Mouse (Mus musculus) limb, embryonic 12.5 days (tissue): ENCODE data around the gene Cpeb1. TPM values are rescaled to one million over a fixed set of nuclear protein-coding genes. Genes with fewer than 3 reads are reported as not detected.
A peak's percentile ranks its signal among the peaks of the same experiment; 100 is the strongest.

Source experiments
- ATAC-seq: fragments of 200-750 bp; cut with Nextera tagmentation; 2 replicates; pipeline ENCODE4 v1.8.0; 2017; ENCODE audit warnings: low read depth, moderate TSS enrichment; ENCODE audit not compliant: insufficient number of reproducible peaks, insufficient read depth, low FRiP score, low TSS enrichment
- H3K27ac ChIP-seq: fragments of 300-500 bp; sonication (generic); 2 replicates; pipeline ENCODE4 v1.5.1; 2016; ENCODE audit warnings: mild to moderate bottlenecking, moderate library complexity
- H3K27me3 ChIP-seq: fragments of 300-500 bp; sonication (generic); 2 replicates; pipeline ENCODE4 v1.6.1; 2016; ENCODE audit warnings: mild to moderate bottlenecking, moderate library complexity
- H3K36me3 ChIP-seq: fragments of 300-500 bp; sonication (generic); 2 replicates; pipeline ENCODE4 v1.6.1; 2016; ENCODE audit warnings: mild to moderate bottlenecking, moderate library complexity
- H3K4me1 ChIP-seq: fragments of 300-500 bp; sonication (generic); replicated peaks from 2 replicates; pipeline ENCODE4 v1.6.1; 2016
- H3K4me2 ChIP-seq: fragments of 300-500 bp; sonication (generic); 2 replicates; pipeline ENCODE4 v1.6.1; 2016; ENCODE audit warnings: mild to moderate bottlenecking, moderate library complexity
- H3K4me3 ChIP-seq: fragments of 300-500 bp; sonication (generic); replicated peaks from 2 replicates; pipeline ENCODE4 v1.5.1; 2016; ENCODE audit warnings: mild to moderate bottlenecking
- H3K9ac ChIP-seq: fragments of 300-500 bp; sonication (generic); replicated peaks from 2 replicates; pipeline ENCODE4 v1.6.1; 2016; ENCODE audit warnings: mild to moderate bottlenecking, moderate library complexity
- H3K9me3 ChIP-seq: fragments of 300-500 bp; sonication (generic); 2 replicates; pipeline ENCODE4 v1.6.1; 2016; ENCODE audit warnings: mild to moderate bottlenecking, moderate library complexity
- WGBS: fragments of 180-500 bp; shearing (Covaris S2); methylation state at CpG from one replicate; pipeline ENCODE4 v1.1.7; 2016; 5-methylcytosine and 5-hydroxymethylcytosine counted together
- polyA plus RNA-seq: library from polyadenylated mRNA; unstranded; fragments of >200 nt; fragmentation: Nextera tagmentation; extraction: Ambion mirVana; gene quantifications from 2 replicates; pipeline ENCODE4 v1.2.1, GENCODE M21; 2016

The Cpeb1 gene
- polyA plus RNA-seq, 1 experiment from 2014 or later, result not detected

DNA sequence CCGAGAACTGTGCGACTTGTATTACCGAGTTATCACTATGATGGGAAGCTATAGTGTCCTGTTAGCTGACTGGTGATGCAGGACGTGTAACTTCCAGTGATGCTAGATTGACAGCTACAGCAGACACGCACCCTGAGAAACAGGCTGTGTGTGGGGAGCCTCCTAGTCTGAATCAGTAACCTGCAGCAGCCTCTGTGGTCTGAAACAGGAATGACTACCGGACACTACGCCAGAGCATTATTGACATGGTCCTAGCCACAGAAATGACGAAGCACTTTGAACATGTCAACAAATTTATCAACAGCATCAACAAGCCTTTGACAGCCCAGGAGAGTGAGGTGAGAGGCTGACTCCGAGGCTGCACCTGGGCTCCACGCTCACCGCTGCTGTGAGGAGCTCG lies 129.2 kb downstream of the Cpeb1 start:
- Histone ChIP-seq H3K9ac (no peak overlapping the region), H3K9me3 (no peaks in the 10 kb centered on the region), H3K27me3 (no peaks in the 10 kb centered on the region), H3K36me3 (peaks cover 33% of the 10 kb centered on the region; the same call in 1 of the 2 replicates), H3K27ac (no peak overlapping the region), H3K4me1 (0 out of 2 replicates have a peak, but pooled peaks cover 2% of the 10 kb centered on the region), H3K4me2 (no peak overlapping the region), H3K4me3 (no peak overlapping the region)
- no peak for ATAC-seq
- 91% methylated on average over 12 of the region's 12 CpGs for WGBS

DNA sequence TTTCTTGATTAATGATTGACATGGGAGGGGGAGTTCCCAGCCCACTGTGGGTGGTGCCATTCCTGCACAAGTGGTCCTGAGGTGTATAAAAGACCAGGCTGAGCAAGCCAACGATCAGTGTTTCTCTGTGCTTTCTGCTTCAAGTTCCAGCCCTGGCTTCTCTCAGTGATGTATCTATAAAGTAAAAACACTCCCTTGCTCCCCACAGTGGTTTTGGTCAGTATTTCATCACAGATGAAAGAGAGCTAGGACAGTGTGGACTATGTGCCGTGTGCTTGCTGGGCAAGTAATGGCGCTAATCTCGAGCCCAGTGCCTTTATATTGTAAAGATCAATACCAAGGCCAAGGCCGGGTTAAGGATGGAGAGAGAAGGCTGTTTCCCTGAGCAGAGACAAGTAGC lies 133.5 kb downstream of the Cpeb1 start:
- H3K9me3 ChIP-seq, result no peaks in the 10 kb centered on the region
- no peak overlapping the region for H3K4me3 ChIP-seq
- WGBS, result 82% methylated on average over 5 of the region's 5 CpGs
- no peak for ATAC-seq
- 0 out of 2 replicates have a peak, but pooled peaks cover 12% of the 10 kb centered on the region for H3K4me1 ChIP-seq
- no peak overlapping the region for H3K4me2 ChIP-seq
- H3K27ac ChIP-seq, result no peak overlapping the region
- no peaks in the 10 kb centered on the region for H3K27me3 ChIP-seq
- H3K9ac ChIP-seq, result no peak overlapping the region
- peaks cover 2% of the 10 kb centered on the region; the same call in 1 of the 2 replicates for H3K36me3 ChIP-seq

DNA sequence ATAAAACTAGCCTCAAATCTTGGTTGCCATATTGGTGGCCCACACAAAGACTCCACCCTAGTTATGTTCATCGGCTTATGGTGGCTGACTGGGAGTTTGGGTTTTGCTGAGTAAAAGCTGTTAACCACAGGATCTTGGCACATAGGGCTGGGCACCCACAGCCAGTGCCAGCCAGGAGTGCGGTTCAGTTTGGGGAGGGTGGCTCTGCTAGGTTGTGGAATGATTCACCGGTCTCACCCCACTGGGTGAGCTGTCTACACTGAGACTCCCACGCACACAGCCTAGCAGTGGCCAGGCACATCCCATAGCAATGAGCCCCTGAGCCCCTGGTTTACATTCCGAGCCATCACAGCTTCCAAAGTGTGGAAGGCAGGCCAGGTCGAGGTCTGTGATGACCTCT lies 135.5 kb downstream of the Cpeb1 start:
- no peak for ATAC-seq
- H3K4me3 ChIP-seq, result no peak overlapping the region
- H3K9ac ChIP-seq, result no peak overlapping the region
- 73% methylated on average over 6 of the region's 6 CpGs for WGBS
- H3K27me3 ChIP-seq, result no peaks in the 10 kb centered on the region
- no peaks in the 10 kb centered on the region for H3K9me3 ChIP-seq
- 0 out of 2 replicates have a peak, but pooled peaks cover 12% of the 10 kb centered on the region for H3K4me1 ChIP-seq
- H3K36me3 ChIP-seq, result no peaks in the 10 kb centered on the region; the same call in 1 of the 2 replicates
- no peak overlapping the region for H3K4me2 ChIP-seq
- H3K27ac ChIP-seq, result no peak overlapping the region

DNA sequence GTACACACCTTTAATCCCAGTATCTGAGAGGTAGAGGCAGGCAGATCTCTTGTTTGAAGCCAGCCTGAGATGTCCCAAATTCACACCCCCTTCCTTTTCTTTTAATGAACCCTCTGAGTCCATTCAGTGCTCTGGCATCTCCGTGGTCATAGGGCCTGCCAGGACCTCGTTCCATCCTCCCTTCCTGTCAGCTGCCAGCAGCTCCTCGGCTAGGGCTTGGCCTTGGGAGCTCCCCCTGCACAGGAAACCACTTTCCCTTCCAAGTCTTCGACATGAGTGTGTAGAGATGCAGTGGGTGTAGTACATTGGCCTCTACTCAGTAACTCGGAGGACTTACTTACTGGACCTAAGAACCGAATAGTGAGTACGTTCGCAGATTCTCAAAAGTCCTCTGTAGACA lies 139.7 kb downstream of the Cpeb1 start:
- H3K27me3 ChIP-seq, result no peaks in the 10 kb centered on the region
- 72% methylated on average over 8 of the region's 8 CpGs for WGBS
- no peak overlapping the region for H3K4me2 ChIP-seq
- no peak for ATAC-seq
- H3K4me3 ChIP-seq, result no peak overlapping the region
- 0 out of 2 replicates have a peak, but pooled peaks cover 5% of the 10 kb centered on the region for H3K4me1 ChIP-seq
- H3K36me3 ChIP-seq, result no peaks in the 10 kb centered on the region
- H3K9ac ChIP-seq, result no peak overlapping the region
- H3K27ac ChIP-seq, result no peak overlapping the region
- no peaks in the 10 kb centered on the region for H3K9me3 ChIP-seq

DNA sequence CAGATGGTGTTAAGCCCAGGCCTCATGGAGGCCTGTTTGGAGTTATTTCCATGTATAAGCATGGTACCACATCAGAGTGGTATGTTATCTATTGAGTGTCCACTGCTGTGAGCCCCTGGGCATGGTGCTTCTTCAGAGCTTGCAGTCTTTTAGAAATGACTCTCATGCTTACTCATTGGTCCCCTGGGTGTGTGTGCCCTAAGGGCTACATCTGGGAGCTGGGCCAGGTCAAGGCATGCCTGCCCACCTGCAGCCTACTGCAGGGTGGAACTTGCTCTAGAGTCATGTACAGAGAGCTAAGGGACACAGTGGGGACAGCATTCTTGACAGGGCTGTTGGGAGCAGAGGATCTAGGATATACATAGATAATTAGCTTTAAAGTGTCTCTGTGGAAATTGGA lies 143.7 kb downstream of the Cpeb1 start:
- no peak for ATAC-seq
- H3K9me3 ChIP-seq, result no peaks in the 10 kb centered on the region
- no peaks in the 10 kb centered on the region for H3K4me1 ChIP-seq
- no peaks in the 10 kb centered on the region for H3K36me3 ChIP-seq
- H3K27ac ChIP-seq, result no peak overlapping the region
- no peak overlapping the region for H3K9ac ChIP-seq
- H3K4me3 ChIP-seq, result no peak overlapping the region
- H3K27me3 ChIP-seq, result no peaks in the 10 kb centered on the region
- H3K4me2 ChIP-seq, result no peak overlapping the region

DNA sequence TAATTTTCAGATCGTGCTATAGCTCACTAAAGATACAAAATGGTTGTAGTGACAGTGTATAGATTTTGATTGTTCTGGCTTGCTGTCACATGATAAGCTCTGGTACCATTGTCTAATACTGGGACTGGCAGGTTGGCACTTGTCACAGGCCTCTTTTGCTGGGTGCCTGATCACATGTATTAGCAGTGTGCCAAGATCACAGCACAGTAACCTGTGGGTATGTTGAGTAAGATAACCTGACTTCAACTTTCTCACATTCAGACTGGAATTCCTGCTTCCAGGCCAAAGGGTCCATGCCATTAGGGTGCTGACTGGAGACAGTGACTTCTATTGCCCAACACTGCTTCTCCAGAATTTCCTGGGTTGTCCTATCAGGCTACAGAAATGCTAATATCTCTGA lies 144.1 kb downstream of the Cpeb1 start:
- Histone ChIP-seq H3K27ac (no peak overlapping the region), H3K9ac (no peak overlapping the region), H3K9me3 (no peaks in the 10 kb centered on the region), H3K4me1 (no peaks in the 10 kb centered on the region), H3K4me2 (no peak overlapping the region), H3K4me3 (no peak overlapping the region), H3K27me3 (no peaks in the 10 kb centered on the region), H3K36me3 (no peaks in the 10 kb centered on the region)
- WGBS, result 91% methylated on average over 1 of the region's 1 CpGs
- ATAC-seq, result no peak

DNA sequence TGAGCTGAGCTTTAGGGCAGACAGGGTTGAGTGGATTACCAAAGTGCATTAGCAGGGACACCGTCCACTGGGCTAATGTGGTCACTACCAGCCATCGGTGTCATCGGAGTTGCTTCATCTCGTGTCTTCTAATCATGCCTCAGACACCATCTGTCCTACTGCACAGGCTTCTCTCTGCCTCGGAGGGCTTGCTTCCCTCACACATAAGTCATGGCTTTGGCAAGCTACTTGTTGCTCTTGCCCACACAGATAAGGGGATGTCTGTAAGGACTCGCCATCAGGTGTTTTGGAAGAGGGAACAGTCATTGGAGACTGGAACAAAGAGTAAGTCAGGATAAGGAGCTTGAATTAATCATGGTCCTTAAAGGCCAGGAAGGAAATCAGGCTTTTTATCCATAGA lies 146.0 kb downstream of the Cpeb1 start:
- Histone ChIP-seq H3K9ac (no peak overlapping the region), H3K36me3 (no peaks in the 10 kb centered on the region), H3K27me3 (no peaks in the 10 kb centered on the region), H3K27ac (no peak overlapping the region), H3K4me3 (no peak overlapping the region), H3K4me2 (no peak overlapping the region), H3K9me3 (no peaks in the 10 kb centered on the region), H3K4me1 (no peaks in the 10 kb centered on the region)
- ATAC-seq, result no peak
- WGBS, result 91% methylated on average over 6 of the region's 6 CpGs

DNA sequence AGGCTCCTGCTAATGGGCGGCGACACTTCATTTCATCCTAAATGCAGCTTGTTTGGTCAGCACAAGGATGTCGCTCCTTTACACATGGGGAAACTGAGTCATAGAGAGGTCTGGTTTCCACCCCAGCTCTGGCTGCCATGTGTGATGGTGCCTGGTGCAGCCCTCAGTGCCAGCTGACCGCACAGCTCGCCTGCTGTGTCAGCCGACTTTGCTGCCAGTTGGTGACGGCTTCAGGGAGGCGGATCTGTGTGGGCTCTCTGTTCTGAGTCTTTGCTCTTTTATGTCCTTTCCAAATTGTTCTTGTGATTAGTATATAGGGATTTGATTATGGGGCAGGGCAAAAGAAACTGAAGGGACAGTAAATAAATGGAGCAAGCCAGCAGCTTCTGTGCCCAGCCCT lies 147.5 kb downstream of the Cpeb1 start:
- Histone ChIP-seq H3K4me3 (no peak overlapping the region), H3K9ac (no peak overlapping the region), H3K36me3 (no peaks in the 10 kb centered on the region), H3K4me2 (no peak overlapping the region), H3K4me1 (no peaks in the 10 kb centered on the region), H3K9me3 (no peaks in the 10 kb centered on the region), H3K27ac (no peak overlapping the region), H3K27me3 (no peaks in the 10 kb centered on the region)
- ATAC-seq, result no peak
- WGBS, result 75% methylated on average over 8 of the region's 8 CpGs

DNA sequence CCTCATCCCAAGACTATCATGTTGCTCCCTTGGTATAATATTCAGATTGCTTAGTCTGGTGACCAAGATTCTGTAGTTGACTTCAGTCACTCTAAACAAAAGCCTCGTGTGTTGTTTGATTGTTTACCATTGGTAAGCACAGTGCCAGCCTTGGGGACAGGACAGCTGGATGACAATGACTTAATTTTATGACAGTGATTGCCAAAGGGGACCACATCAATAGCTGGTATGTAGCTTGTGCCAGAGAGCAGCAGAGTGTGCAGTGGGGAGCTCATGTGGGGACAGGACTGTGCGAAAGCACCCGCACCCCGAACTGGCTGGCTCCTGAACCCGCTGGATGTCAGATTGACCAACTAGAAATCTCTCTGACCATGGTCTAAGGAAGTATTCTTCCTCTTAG lies 150.6 kb downstream of the Cpeb1 start:
- 90% methylated on average over 5 of the region's 5 CpGs for WGBS
- Histone ChIP-seq H3K27ac (no peak overlapping the region), H3K4me3 (no peak overlapping the region), H3K36me3 (no peaks in the 10 kb centered on the region), H3K9me3 (no peaks in the 10 kb centered on the region), H3K4me2 (no peak overlapping the region), H3K27me3 (no peaks in the 10 kb centered on the region), H3K9ac (no peak overlapping the region), H3K4me1 (peaks cover 7% of the 10 kb centered on the region; the same call in 1 of the 2 replicates)
- no peak for ATAC-seq

DNA sequence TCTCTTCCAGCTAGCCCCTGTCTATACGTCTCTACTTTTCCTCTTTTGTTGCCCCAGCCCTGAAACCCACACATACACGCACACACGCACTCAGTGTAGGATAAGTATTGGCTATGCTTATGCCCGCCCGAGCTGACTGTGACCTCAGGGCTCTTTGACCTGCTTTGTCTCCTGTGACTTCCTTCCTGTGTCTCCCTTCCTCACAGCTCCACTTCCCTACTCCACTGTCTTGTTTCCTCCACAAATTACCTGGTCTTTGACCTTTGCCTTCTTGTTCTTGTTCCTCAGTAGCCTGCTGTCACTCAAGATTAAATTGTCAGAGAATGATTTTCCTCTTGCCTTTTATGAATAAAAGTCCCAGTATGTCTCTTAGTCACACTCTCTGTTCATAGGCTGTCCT lies 151.2 kb downstream of the Cpeb1 start:
- Histone ChIP-seq H3K4me3 (no peak overlapping the region), H3K27me3 (no peaks in the 10 kb centered on the region), H3K27ac (no peak overlapping the region), H3K9ac (no peak overlapping the region), H3K4me1 (peaks cover 7% of the 10 kb centered on the region; the same call in 1 of the 2 replicates), H3K4me2 (no peak overlapping the region), H3K9me3 (no peaks in the 10 kb centered on the region), H3K36me3 (no peaks in the 10 kb centered on the region)
- 84% methylated on average over 5 of the region's 5 CpGs for WGBS
- no peak for ATAC-seq

DNA sequence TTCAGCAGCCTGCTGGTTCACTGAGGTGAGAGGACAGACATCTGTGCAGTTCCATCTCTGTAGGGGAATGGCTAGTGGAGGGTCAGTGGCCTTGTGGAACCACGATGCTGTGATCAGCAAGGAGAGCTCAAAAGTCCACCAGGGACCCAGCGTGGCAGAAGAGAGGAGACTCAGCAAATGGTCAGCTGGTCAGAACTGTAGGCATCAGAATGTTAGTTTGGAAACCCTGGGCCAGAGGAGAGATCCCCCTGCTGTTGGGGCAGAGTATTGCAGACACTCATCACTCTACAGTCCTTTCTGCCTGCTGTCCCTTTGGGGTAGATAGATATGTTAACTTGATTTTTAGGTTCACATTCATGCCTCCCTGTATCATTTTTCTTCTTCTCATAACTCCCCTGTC lies 151.6 kb downstream of the Cpeb1 start:
- H3K4me3 ChIP-seq, result no peak overlapping the region
- H3K9me3 ChIP-seq, result no peaks in the 10 kb centered on the region
- 90% methylated on average over 2 of the region's 2 CpGs for WGBS
- H3K9ac ChIP-seq, result no peak overlapping the region
- no peaks in the 10 kb centered on the region for H3K27me3 ChIP-seq
- no peak overlapping the region for H3K4me2 ChIP-seq
- ATAC-seq, result no peak
- H3K36me3 ChIP-seq, result no peaks in the 10 kb centered on the region
- H3K27ac ChIP-seq, result no peak overlapping the region
- H3K4me1 ChIP-seq, result peaks cover 8% of the 10 kb centered on the region; the same call in 1 of the 2 replicates

DNA sequence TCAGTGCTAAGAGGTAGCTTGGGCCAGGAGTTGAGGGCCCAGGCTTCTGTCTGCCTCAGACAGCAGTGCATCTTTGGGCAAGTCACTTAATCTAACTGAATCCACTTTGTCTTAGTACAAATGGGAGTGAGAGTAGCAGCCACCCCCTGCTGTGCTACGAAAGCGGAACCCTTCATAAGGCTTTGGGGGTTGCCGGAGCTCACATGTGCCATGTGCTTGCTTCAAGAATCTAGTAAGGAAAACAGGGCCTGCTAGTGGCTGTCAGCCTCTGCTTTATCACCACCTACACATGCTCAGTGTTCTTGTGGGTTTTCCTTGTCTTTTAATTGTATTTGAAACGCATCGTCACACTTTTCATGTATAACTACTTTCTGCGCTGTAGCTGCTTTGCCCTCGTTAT lies 153.9 kb downstream of the Cpeb1 start:
- H3K27ac ChIP-seq, result 0 out of 2 replicates have a peak overlapping the region, but pooled peaks have one; percentile 0
- no peak for ATAC-seq
- no peaks in the 10 kb centered on the region for H3K27me3 ChIP-seq
- no peak overlapping the region for H3K4me3 ChIP-seq
- no peak overlapping the region for H3K4me2 ChIP-seq
- H3K36me3 ChIP-seq, result no peaks in the 10 kb centered on the region
- WGBS, result 41% methylated on average over 7 of the region's 7 CpGs
- H3K9ac ChIP-seq, result no peak overlapping the region
- peaks cover 17% of the 10 kb centered on the region; the same call in 1 of the 2 replicates for H3K4me1 ChIP-seq
- no peaks in the 10 kb centered on the region for H3K9me3 ChIP-seq
